9 mouse cellular contexts compared by ENCODE assay signal in the genomic region with DNA sequence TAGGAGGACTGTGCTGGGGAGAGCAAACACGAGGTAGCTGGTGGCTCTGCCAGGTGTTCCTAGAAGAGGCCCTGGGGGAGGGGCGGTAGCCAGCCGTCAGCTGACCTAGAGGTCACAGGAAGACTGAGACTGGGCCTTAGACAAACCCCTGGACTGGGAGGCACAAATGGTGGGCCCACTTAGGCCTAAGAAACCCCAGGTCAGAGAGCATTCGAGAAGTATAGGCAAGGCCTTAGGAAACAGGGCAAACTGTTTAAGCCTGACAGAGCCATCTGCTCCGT. TPM values are rescaled to one million over a fixed set of nuclear protein-coding genes. Genes with fewer than 3 reads are reported as not detected.
A peak's percentile ranks its signal among the peaks of the same experiment; 100 is the strongest.
DNase-seq lines count a peak whose midpoint lies in the region; ATAC-seq lines count a peak whose summit lies in the region.
"Had no signal": no experiment of that assay in that cellular context is flagged by ENCODE, and none has a peak within 500 bp of the region (broad histone marks: within the 10 kb centered on the region; RNA-seq: fewer than 3 reads in every experiment).

No protein-coding gene starts in this region.

- H3K27me3 ChIP-seq in heart, embryonic 10.5 days (ENCODE audit: insufficient read depth, poor library complexity, severe bottlenecking): no peaks in the 10 kb centered on the region
- no peaks in the 10 kb centered on the region for H3K27me3 ChIP-seq in limb, embryonic 11.5 days (ENCODE audit: control insufficient read depth, insufficient read depth, low read length)
- no peaks in the 10 kb centered on the region for H3K27me3 ChIP-seq in forebrain, embryonic 14.5 days (replicated peaks; ENCODE audit: control insufficient read depth, insufficient read depth, low read length)

- no peaks in the 10 kb centered on the region for H3K9me3 ChIP-seq in heart, embryonic 10.5 days
- H3K9me3 ChIP-seq in limb, embryonic 11.5 days (ENCODE audit: control insufficient read depth, low read length): no peaks in the 10 kb centered on the region
- no peaks in the 10 kb centered on the region for H3K9me3 ChIP-seq in forebrain, embryonic 14.5 days (replicated peaks; ENCODE audit: control insufficient read depth, low read length)

- peak; percentile 34 for DNase-seq in embryo, embryonic 11 days
- no peak for DNase-seq in embryo, embryonic 10 days (ENCODE audit: low spot score)
- DNase-seq in heart, embryonic 10.5 days (ENCODE audit: low spot score): no peak
- peak; percentile 35 for DNase-seq in limb, embryonic 11.5 days (ENCODE audit: low spot score)
- DNase-seq in skeletal muscle tissue, adult 2 months (ENCODE audit: low read depth, low spot score): peak; percentile 86
- DNase-seq in left cerebral cortex, adult 18-20 months (ENCODE audit: low spot score in 2 of 2): no peak
- no peak for DNase-seq in forebrain, embryonic 14.5 days (ENCODE audit: low spot score)
- DNase-seq in right cerebral cortex, postnatal 4 days: no peak

- no peak overlapping the region for H3K4me2 ChIP-seq in limb, embryonic 11.5 days (ENCODE audit: low read depth, severe bottlenecking)
- no peak overlapping the region for H3K4me2 ChIP-seq in forebrain, embryonic 14.5 days (ENCODE audit: low read length)

- WGBS in heart, embryonic 10.5 days: 39% methylated on average over 5 of the region's 5 CpGs
- WGBS in limb, embryonic 11.5 days: 27% methylated on average over 5 of the region's 5 CpGs
- 44% methylated on average over 5 of the region's 5 CpGs for WGBS in forebrain, embryonic 14.5 days

- H3K36me3 ChIP-seq in heart, embryonic 10.5 days: peaks cover 11% of the 10 kb centered on the region
- H3K36me3 ChIP-seq in limb, embryonic 11.5 days (ENCODE audit: control insufficient read depth, insufficient read depth, low read length): peaks cover 3% of the 10 kb centered on the region; the same call in 1 of the 2 replicates
- peaks cover 7% of the 10 kb centered on the region; the same call in 1 of the 2 replicates for H3K36me3 ChIP-seq in forebrain, embryonic 14.5 days (ENCODE audit: control insufficient read depth, insufficient read depth, low read length)

- no peak overlapping the region for H3K4me3 ChIP-seq in heart, embryonic 10.5 days
- no peak overlapping the region for H3K4me3 ChIP-seq in limb, embryonic 11.5 days (ENCODE audit: low read depth, low read length)
- no peak overlapping the region for H3K4me3 ChIP-seq in forebrain, embryonic 14.5 days (ENCODE audit: low read depth, low read length)

- H3K27ac ChIP-seq in heart, embryonic 10.5 days: peak overlapping the region; percentile 48
- no peak overlapping the region for H3K27ac ChIP-seq in limb, embryonic 11.5 days (replicated peaks; ENCODE audit: low read depth, low read length)
- no peak overlapping the region for H3K27ac ChIP-seq in forebrain, embryonic 14.5 days (ENCODE audit: low read depth, low read length)

- no peak; the same call in 1 of the 2 replicates for ATAC-seq in limb, embryonic 11.5 days (ENCODE audit: insufficient number of reproducible peaks, low FRiP score, low TSS enrichment, low read depth)
- ATAC-seq in forebrain, embryonic 14.5 days: no peak

- peaks cover 23% of the 10 kb centered on the region for H3K4me1 ChIP-seq in heart, embryonic 10.5 days
- peaks cover 5% of the 10 kb centered on the region for H3K4me1 ChIP-seq in limb, embryonic 11.5 days (ENCODE audit: control insufficient read depth, insufficient read depth, low read length)
- no peaks in the 10 kb centered on the region for H3K4me1 ChIP-seq in forebrain, embryonic 14.5 days (ENCODE audit: control insufficient read depth, insufficient read depth, low read length)

- H3K9ac ChIP-seq in limb, embryonic 11.5 days (ENCODE audit: low read length): peak overlapping the region; percentile 40; the same call in 1 of the 2 replicates
- no peak overlapping the region for H3K9ac ChIP-seq in forebrain, embryonic 14.5 days (ENCODE audit: low read length)

RNA-seq across cellular contexts. Expression of a gene that starts 8.1 kb away (rescaled TPM):
- polyA plus RNA-seq in heart, embryonic 10.5 days (2016; fragmentation: Nextera tagmentation; extraction: Ambion mirVana): 59.1 and 71.0 TPM in 2 replicates
- polyA plus RNA-seq in limb, embryonic 11.5 days (2014; fragmentation: Nextera tagmentation; extraction: Ambion mirVana): 65.1 and 66.0 TPM in 2 replicates
- 10 to 100 TPM; 30.4 to 31.0 TPM for total RNA-seq in left cerebral cortex, adult 18-20 months (2021)
- 89.6 and 96.1 TPM in 2 replicates for polyA plus RNA-seq in forebrain, embryonic 14.5 days (2014; fragmentation: Nextera tagmentation; extraction: Ambion mirVana)

RNA-seq across cellular contexts. Expression of a gene that starts 8.4 kb away (rescaled TPM):
- 31.1 and 36.1 TPM in 2 replicates for polyA plus RNA-seq in heart, embryonic 10.5 days (2016; fragmentation: Nextera tagmentation; extraction: Ambion mirVana)
- polyA plus RNA-seq in limb, embryonic 11.5 days (2014; fragmentation: Nextera tagmentation; extraction: Ambion mirVana): 36.8 and 42.1 TPM in 2 replicates
- 10 to 100 TPM; 60.3 to 60.7 TPM for total RNA-seq in left cerebral cortex, adult 18-20 months (2021)
- 78.3 and 85.0 TPM in 2 replicates for polyA plus RNA-seq in forebrain, embryonic 14.5 days (2014; fragmentation: Nextera tagmentation; extraction: Ambion mirVana)

RNA-seq across cellular contexts. Expression of a gene that starts 12.3 kb away (rescaled TPM):
- 0.21 and 0.85 TPM in 2 replicates for polyA plus RNA-seq in heart, embryonic 10.5 days (2016; fragmentation: Nextera tagmentation; extraction: Ambion mirVana)
- polyA plus RNA-seq in limb, embryonic 11.5 days (2014; fragmentation: Nextera tagmentation; extraction: Ambion mirVana): 0.24 and 0.47 TPM in 2 replicates
- total RNA-seq in left cerebral cortex, adult 18-20 months (2021): not detected
- polyA plus RNA-seq in forebrain, embryonic 14.5 days (2014; fragmentation: Nextera tagmentation; extraction: Ambion mirVana): 0.17 and 0.25 TPM in 2 replicates
- total RNA-seq: layer of hippocampus, postnatal 25 days had no signal

RNA-seq across cellular contexts. Expression of a gene that starts 16.8 kb away (rescaled TPM):
- 25.6 and 28.0 TPM in 2 replicates for polyA plus RNA-seq in heart, embryonic 10.5 days (2016; fragmentation: Nextera tagmentation; extraction: Ambion mirVana)
- polyA plus RNA-seq in limb, embryonic 11.5 days (2014; fragmentation: Nextera tagmentation; extraction: Ambion mirVana): 20.5 and 20.8 TPM in 2 replicates
- total RNA-seq in left cerebral cortex, adult 18-20 months (2021): 10 to 100 TPM; 47.5 to 51.1 TPM
- 18.2 and 23.3 TPM in 2 replicates for polyA plus RNA-seq in forebrain, embryonic 14.5 days (2014; fragmentation: Nextera tagmentation; extraction: Ambion mirVana)

RNA-seq across cellular contexts. Expression of a gene that starts 16.9 kb away (rescaled TPM):
- polyA plus RNA-seq in heart, embryonic 10.5 days (2016; fragmentation: Nextera tagmentation; extraction: Ambion mirVana): 109 and 117 TPM in 2 replicates
- 82.3 and 84.8 TPM in 2 replicates for polyA plus RNA-seq in limb, embryonic 11.5 days (2014; fragmentation: Nextera tagmentation; extraction: Ambion mirVana)
- 10 to 100 TPM; 69.0 to 72.9 TPM for total RNA-seq in left cerebral cortex, adult 18-20 months (2021)
- polyA plus RNA-seq in forebrain, embryonic 14.5 days (2014; fragmentation: Nextera tagmentation; extraction: Ambion mirVana): 73.5 and 78.4 TPM in 2 replicates

Comparison
In these comparisons a context has a peak if more than half of its experiments do, and no peak if none do; other contexts are left out.
1. DNase-seq: peak in embryo, embryonic 11 days (single experiment), limb, embryonic 11.5 days (single experiment) and skeletal muscle tissue, adult 2 months (single experiment); none in embryo, embryonic 10 days (single experiment), heart, embryonic 10.5 days (single experiment), left cerebral cortex, adult 18-20 months (0 of 2), forebrain, embryonic 14.5 days (single experiment) and right cerebral cortex, postnatal 4 days (single experiment).